Mouse (Mus musculus): ENCODE measurements at regions not wholly inside any gene's neighbourhood (a gene's known extent, or its start where the extent isn't known, plus 50 kb on each side); places are given as distances from the start of the nearest gene placed in this dataset.

DNA sequence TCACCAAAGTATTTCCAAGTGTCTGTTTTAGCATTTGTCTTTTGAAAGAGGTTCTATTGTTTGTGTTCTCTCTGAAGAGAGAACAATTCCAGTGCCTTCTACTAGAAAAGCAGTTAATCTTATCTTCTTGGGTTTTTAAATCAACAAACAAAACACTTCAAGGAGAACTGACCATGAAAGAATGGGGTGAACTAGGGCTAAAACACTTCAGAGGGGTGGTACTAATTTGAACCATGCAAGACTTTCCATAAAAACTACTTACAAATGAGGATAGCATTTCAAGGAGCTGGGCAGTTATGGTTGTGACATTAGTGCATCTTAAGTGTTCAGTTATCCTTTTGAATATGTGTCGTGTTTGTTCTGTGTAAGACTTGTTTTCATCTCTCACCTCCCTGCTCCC, 64.5 kb upstream of the Cav2 start:
- no peak for TF ChIP-seq CTCF (IDR thresholded peaks at IDR 0.05)
- TF ChIP-seq EP300 (IDR thresholded peaks at IDR 0.05; ENCODE audit: insufficient read depth, low read depth, low read length) = no peak
- no peak for TF ChIP-seq POLR2A (IDR thresholded peaks at IDR 0.05; ENCODE audit: insufficient read depth, low read depth, low read length)
